Comparison of ENCODE assay signal across 22 mouse cellular contexts in the genomic region with DNA sequence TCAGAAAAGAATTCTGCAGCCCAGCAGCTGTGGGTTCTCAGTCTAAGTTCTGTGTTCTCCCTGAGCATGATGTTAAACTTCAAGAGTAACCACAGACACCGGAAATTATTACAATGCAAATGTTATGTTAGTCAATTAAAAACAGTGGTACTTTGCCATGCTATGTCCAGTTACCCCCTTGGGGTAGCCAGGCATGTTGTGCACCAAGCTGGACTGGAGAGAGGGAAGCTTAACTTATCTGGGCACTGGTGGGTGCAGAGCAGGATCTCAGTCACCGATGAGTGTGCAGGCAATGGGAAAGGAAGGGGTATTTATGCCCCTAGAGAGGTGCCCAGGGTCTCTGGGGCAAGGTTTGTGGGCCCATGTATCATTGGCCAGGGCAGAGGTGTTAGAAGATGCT.
A peak's percentile ranks its signal among the peaks of the same experiment; 100 is the strongest.
DNase-seq lines count a peak whose midpoint lies in the region; ATAC-seq and TF ChIP-seq lines count a peak whose summit lies in the region.
"Had no signal": no experiment of that assay in that cellular context is flagged by ENCODE, and none has a peak within 500 bp of the region (broad histone marks: within the 10 kb centered on the region; RNA-seq: fewer than 3 reads in every experiment).

No protein-coding gene starts in this region.

- no peaks in the 10 kb centered on the region for H3K36me3 ChIP-seq in hindbrain, embryonic 13.5 days
- no peaks in the 10 kb centered on the region for H3K36me3 ChIP-seq in hindbrain, embryonic 16.5 days (ENCODE audit: control insufficient read depth, insufficient read depth, low read length)
- H3K36me3 ChIP-seq in thymus, adult 2 months (ENCODE audit: control insufficient read depth, insufficient read depth, low read length), result no peaks in the 10 kb centered on the region
- H3K36me3 ChIP-seq: embryonic facial prominence, embryonic 13.5 days; embryonic facial prominence, embryonic 15.5 days; forebrain, embryonic 10.5 days; forebrain, embryonic 12.5 days had no signal

- H3K9ac ChIP-seq in hindbrain, embryonic 13.5 days, result no peak overlapping the region
- no peak overlapping the region for H3K9ac ChIP-seq in hindbrain, embryonic 16.5 days (ENCODE audit: low read depth, low read length)
- H3K9ac ChIP-seq: embryonic facial prominence, embryonic 13.5 days; embryonic facial prominence, embryonic 15.5 days; forebrain, embryonic 12.5 days had no signal

- no peaks in the 10 kb centered on the region for H3K4me1 ChIP-seq in hindbrain, embryonic 13.5 days (replicated peaks)
- no peaks in the 10 kb centered on the region for H3K4me1 ChIP-seq in hindbrain, embryonic 16.5 days (ENCODE audit: control insufficient read depth, insufficient read depth, low read depth, low read length)
- H3K4me1 ChIP-seq in thymus, adult 2 months (replicated peaks; ENCODE audit: control insufficient read depth, insufficient read depth, low read length), result peaks cover 7% of the 10 kb centered on the region
- H3K4me1 ChIP-seq: embryonic facial prominence, embryonic 13.5 days; embryonic facial prominence, embryonic 15.5 days; forebrain, embryonic 10.5 days; forebrain, embryonic 12.5 days had no signal

- 82% methylated on average over 2 of the region's 2 CpGs for WGBS in hindbrain, embryonic 13.5 days
- WGBS in hindbrain, embryonic 16.5 days, result 94% methylated on average over 2 of the region's 2 CpGs
- 61% methylated on average over 2 of the region's 2 CpGs for WGBS in thymus, adult 2 months

- no peak for TF ChIP-seq POLR2A in thymus, adult 2 months (IDR thresholded peaks at IDR 0.05; ENCODE audit: control insufficient read depth, extremely low read depth, insufficient read depth, low read length, poor library complexity)

- no peak for ATAC-seq in hindbrain, embryonic 13.5 days (ENCODE audit: low FRiP score)
- ATAC-seq in hindbrain, embryonic 16.5 days, result no peak
- ATAC-seq: forebrain, embryonic 14.5 days had no signal

- H3K27me3 ChIP-seq in hindbrain, embryonic 13.5 days, result no peaks in the 10 kb centered on the region
- no peaks in the 10 kb centered on the region for H3K27me3 ChIP-seq in hindbrain, embryonic 16.5 days (replicated peaks; ENCODE audit: control insufficient read depth, insufficient read depth, low read length)
- no peaks in the 10 kb centered on the region for H3K27me3 ChIP-seq in thymus, adult 2 months (ENCODE audit: control insufficient read depth, insufficient read depth, low read length)
- H3K27me3 ChIP-seq: embryonic facial prominence, embryonic 13.5 days; embryonic facial prominence, embryonic 15.5 days; forebrain, embryonic 12.5 days had no signal

- no peak for TF ChIP-seq CTCF in thymus, adult 2 months (IDR thresholded peaks at IDR 0.05; ENCODE audit: borderline replicate concordance, control insufficient read depth, extremely low read depth, insufficient read depth, low read length, poor library complexity)

- no peaks in the 10 kb centered on the region for H3K9me3 ChIP-seq in hindbrain, embryonic 13.5 days
- no peaks in the 10 kb centered on the region for H3K9me3 ChIP-seq in hindbrain, embryonic 16.5 days (ENCODE audit: control insufficient read depth, low read length)
- H3K9me3 ChIP-seq: embryonic facial prominence, embryonic 13.5 days; embryonic facial prominence, embryonic 15.5 days; forebrain, embryonic 10.5 days; forebrain, embryonic 12.5 days had no signal

- no peak for DNase-seq in thymus, adult 2 months
- no peak for DNase-seq in thymus, postnatal 4 days
- DNase-seq in natural killer cell, adult 2 months (ENCODE audit: low spot score in 2 of 2), result peak; percentile 18 to 57
- DNase-seq in kidney, adult 8-10 months, result no peak
- DNase-seq: adrenal gland, adult 2 months; adrenal gland, postnatal 10 days; adrenal gland, postnatal 25 days; cerebellum, adult 11 months; cerebellum, adult 18-20 months; cerebellum, adult 8-10 months; cerebellum, adult 9-11 months; cerebellum, postnatal 14 days; cerebellum, postnatal 36 days; embryo, embryonic 11 days had no signal

- H3K4me2 ChIP-seq in hindbrain, embryonic 13.5 days, result no peak overlapping the region
- H3K4me2 ChIP-seq in hindbrain, embryonic 16.5 days (ENCODE audit: low read length), result no peak overlapping the region
- H3K4me2 ChIP-seq: embryonic facial prominence, embryonic 13.5 days; embryonic facial prominence, embryonic 15.5 days; forebrain, embryonic 12.5 days had no signal

- 0 out of 2 replicates have a peak overlapping the region, but pooled peaks have one; percentile 8 for H3K27ac ChIP-seq in hindbrain, embryonic 13.5 days
- H3K27ac ChIP-seq in hindbrain, embryonic 16.5 days (ENCODE audit: low read depth, low read length), result no peak overlapping the region
- H3K27ac ChIP-seq in thymus, adult 2 months (ENCODE audit: control insufficient read depth, insufficient read depth, low read length), result peak overlapping the region; percentile 96
- H3K27ac ChIP-seq: embryonic facial prominence, embryonic 13.5 days; embryonic facial prominence, embryonic 15.5 days; forebrain, embryonic 10.5 days; forebrain, embryonic 12.5 days had no signal

- no peak overlapping the region for H3K4me3 ChIP-seq in hindbrain, embryonic 13.5 days
- no peak overlapping the region for H3K4me3 ChIP-seq in hindbrain, embryonic 16.5 days (ENCODE audit: low read length)
- H3K4me3 ChIP-seq in thymus, adult 2 months (ENCODE audit: control insufficient read depth, insufficient read depth, low read length), result no peak overlapping the region
- H3K4me3 ChIP-seq: embryonic facial prominence, embryonic 13.5 days; embryonic facial prominence, embryonic 15.5 days; erythroblast, embryonic 14.5 days; forebrain, embryonic 10.5 days; forebrain, embryonic 12.5 days had no signal

Comparison
In these comparisons a context has a peak if more than half of its experiments do, and no peak if none do; other contexts are left out.
1. DNase-seq: peak in natural killer cell, adult 2 months (2 of 2); none in thymus, adult 2 months (single experiment), thymus, postnatal 4 days (single experiment) and kidney, adult 8-10 months (0 of 2).